Mouse (Mus musculus) bone marrow macrophage, adult 2 months (primary cell): ENCODE results near the gene Zpbp2.

ENCODE experiments used
- CTCF ChIP-seq: IDR thresholded peaks from 2 replicates; pipeline ENCODE4 v1.5.1; 2012; ENCODE audit warnings: low read depth, mild to moderate bottlenecking, low read length, moderate library complexity
- POLR2A ChIP-seq: IDR thresholded peaks from 2 replicates; pipeline ENCODE4 v1.6.1; 2012; ENCODE audit warnings: mild to moderate bottlenecking, low read depth, low read length, borderline replicate concordance

GRCm38 (mm10) chr11:98595021-98595420, 44.1 kb downstream of the Zpbp2 start:
- TF ChIP-seq POLR2A (no peak), CTCF (no peak)
